Mouse (Mus musculus) layer of hippocampus, postnatal 10 days (tissue): ENCODE data around the gene Arhgap45. TPM values are rescaled to one million over a fixed set of nuclear protein-coding genes. Genes with fewer than 3 reads are reported as not detected.
"Not testable (repeated sequence)": the region's sequence is repeated elsewhere in the genome, so short reads cannot be mapped to it uniquely, and the experiment has no call there.

Source experiments
- DNase-seq, 2 experiments: peaks; one replicate each; pipeline ENCODE4 v3.0.0; 2021; ENCODE audit warnings: low spot score in 2 of 2
- total RNA-seq, 2 experiments: library from RNA; stranded (reverse); gene quantifications; 2 replicates each; pipeline ENCODE4 v1.2.3; 2021

Arhgap45 gene
- total RNA-seq, 2 experiments from 2014 or later = 3.3 to 3.8 TPM

DNA sequence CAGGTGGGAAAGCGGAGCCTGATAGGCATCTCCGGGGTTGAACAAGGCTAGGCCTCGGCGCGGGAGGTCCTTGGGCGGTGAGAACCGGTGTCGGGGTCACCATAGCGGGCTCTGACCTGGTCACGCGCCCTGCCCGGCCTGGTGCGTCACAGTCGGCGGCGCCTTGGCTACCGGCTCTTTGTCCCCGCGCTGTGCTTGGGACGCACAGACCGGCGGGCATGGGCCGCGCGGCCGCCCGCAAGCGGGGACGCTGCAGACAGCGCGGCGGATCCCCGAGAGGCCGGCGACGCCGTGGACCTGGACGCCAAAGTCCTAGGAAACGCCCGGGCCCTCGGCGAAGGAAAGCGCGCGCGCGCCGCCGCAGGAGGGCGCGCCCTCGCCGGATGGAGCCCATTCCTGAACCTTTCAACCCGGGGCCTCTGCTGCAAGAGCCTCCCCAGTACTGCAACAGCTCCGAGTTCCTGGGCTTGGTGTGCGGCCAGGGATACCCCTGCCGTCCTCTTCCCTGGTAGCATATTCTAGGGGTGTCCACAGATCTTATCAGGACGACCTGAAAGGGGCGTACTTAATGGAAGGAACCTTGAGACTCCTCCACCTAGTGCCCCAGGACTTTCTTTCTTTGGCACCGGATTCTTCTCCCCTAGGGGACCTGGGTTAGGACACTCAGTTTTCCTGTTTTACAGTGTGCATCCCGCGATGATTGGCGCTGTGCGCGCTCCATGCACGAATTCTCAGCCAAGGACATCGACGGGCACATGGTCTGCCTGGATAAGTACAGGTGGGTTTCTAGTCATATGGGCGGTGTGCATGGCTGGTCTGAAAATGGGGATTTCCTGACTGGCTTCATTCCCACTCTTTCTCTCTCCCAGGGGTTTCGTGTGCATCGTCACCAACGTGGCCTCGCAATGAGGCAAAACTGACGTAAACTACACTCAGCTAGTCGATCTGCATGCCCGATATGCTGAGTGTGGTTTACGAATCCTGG, 37.7 kb downstream of the Arhgap45 start:
- DNase-seq = peak; percentile 60 to 69

DNA sequence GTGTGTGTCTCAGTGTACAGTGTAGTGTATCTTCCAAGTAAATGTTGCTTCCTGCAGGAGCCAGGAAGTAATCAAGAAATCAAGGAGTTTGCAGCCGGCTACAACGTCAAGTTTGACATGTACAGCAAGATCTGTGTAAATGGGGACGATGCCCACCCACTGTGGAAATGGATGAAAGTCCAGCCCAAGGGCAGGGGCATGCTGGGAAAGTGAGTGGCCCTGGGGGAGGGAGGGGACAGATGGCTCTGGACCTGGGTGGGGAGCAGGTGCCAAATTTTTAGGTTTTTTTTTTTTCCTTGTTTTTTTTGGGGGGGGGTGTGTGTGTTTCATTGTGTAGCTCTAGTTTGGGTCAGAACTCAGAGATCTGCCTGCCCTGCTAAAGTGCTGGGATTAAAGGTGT, 38.5 kb downstream of the Arhgap45 start:
- not testable (repeated sequence) for DNase-seq

DNA sequence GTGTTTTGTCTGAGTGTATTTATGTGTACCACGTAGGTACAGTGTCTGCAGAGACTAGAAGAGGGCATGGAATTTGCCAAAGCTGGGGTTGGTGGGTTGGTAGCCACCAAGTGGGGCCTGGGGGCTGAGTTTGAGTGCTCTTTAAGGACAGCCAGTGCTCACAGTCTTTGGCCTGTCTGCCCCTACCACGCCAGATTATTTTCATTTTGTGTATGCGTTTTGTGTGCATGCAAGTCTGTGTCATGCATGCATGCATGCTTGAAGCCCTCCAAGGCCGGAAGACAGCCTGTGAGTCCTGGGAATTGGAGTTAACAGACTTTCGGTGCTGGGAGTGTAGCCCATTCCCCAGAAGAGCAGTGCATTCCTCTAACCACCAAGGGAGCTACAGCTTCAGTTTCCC, 38.9 kb downstream of the Arhgap45 start:
- no peak for DNase-seq

DNA sequence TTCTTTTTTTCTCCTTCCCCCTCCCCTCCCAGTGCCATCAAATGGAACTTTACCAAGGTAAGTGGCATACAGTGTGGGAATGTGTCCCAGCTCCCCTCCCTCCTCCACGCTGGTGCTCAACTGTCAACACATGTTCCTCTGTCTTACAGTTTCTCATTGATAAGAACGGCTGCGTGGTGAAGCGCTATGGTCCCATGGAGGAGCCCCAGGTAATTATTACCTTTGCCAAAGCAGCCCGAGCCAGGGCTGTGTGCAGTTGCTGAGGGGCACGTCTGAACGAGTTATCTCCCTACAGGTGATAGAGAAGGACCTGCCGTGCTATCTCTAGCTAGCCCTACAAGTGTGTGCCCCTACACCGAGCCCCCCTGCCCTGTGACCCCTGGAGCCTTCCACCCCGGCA, 39.4 kb downstream of the Arhgap45 start:
- no peak for DNase-seq

DNA sequence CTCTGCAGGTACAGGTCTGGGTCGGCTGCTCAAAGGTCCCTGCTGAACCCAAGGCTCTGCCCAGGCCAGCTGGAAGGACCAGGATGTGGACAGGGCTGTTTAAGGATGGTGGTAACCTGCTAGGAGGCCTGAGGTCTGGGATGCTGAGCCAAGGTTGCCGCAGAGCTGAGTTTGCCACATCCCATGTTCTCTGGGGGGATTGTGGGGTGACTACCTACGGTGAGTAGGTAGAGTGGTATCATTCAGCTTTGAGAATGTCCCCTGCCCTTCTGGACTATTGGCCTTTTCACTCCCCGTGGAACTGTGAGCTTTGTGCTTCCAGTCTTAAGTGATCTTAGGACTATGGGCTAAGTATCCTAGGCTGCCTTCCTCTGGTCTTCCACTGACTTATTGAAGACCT, 40.1 kb downstream of the Arhgap45 start:
- no peak for DNase-seq

DNA sequence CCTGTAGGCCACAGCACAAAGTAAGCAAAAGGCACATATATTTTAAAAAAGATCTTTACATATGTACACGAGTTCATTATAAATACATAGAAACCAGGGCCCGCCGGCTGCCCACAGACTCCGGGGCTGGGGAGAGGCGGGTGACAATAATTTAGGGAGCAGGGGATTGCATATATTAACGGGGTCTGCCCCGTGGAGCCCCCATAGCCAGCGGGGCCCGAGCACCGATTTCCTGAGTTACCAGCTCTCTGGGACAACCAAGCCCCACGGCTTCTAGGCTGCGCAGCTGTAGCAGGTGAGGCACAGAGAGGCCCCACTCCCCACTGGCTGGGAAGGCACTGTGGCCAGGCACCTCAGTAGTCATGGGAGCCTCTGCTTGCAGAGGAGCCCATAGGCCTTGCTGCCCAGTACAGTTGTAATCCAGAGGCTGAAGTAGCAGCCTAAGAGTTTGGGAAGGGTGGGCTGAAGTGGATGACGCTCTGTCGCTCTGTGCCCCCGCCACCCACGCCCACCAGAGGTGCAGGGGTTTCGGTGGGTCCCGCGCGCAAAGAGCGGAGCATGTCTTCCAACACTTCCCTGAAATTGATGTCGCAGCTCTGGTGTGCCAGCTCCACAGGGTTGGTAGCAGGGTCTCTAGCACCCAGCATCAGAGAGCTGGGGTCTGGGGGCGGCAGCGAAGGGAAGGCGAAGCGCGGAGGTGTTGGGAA, 40.7 kb downstream of the Arhgap45 start:
- DNase-seq = no peak

DNA sequence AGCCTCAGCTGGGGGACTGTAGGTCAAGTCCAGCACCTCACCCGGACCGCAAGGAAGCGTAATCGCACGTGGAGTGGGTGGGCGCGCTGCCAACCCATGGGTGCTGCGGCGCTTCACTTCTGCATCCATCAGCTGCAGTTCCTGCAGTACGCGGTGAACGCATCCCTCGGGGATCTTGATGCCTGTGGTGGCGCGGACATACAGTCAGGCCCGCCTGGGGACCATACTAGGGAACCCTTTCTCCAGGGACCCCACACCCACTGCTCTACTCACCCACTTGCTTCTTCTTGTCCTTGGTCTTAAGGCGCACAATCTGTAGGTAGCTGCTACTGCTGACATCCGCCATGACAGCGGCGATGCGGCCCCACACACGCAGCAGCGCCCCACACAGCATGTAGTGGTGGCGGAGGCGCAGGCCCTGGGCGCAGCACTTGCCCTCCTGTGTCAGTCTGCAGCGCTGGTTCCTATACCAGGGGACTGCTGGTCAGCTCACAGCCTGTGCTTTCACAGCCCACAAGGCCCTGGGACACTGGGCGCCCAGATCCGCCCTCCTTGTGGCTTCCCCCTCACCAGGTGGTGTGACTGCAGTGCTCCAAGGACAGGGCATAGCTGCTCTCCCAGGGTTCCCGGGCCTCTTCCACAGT, 41.4 kb downstream of the Arhgap45 start:
- DNase-seq = no peak

DNA sequence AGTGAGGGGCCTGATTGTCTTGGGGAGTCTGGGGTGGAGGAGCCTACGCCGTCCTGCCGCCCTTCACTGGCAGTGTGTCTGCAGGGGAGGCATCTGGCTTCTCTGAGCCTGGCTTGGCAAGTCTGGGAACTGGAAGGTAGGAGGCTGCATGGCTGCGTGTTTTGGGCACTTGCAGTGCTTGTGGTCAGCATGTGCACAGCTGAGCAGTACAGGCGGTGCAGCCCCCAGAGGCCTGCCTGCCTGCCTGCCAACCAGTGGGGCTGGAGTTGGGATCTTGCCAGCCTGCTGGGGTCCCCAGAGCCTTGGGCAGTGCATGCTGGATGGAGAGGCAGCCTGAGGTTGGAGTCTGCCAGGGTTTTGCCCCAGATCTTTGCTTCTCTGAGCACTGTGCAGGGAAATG, 46.7 kb downstream of the Arhgap45 start:
- peak; percentile 51 to 62 for DNase-seq

DNA sequence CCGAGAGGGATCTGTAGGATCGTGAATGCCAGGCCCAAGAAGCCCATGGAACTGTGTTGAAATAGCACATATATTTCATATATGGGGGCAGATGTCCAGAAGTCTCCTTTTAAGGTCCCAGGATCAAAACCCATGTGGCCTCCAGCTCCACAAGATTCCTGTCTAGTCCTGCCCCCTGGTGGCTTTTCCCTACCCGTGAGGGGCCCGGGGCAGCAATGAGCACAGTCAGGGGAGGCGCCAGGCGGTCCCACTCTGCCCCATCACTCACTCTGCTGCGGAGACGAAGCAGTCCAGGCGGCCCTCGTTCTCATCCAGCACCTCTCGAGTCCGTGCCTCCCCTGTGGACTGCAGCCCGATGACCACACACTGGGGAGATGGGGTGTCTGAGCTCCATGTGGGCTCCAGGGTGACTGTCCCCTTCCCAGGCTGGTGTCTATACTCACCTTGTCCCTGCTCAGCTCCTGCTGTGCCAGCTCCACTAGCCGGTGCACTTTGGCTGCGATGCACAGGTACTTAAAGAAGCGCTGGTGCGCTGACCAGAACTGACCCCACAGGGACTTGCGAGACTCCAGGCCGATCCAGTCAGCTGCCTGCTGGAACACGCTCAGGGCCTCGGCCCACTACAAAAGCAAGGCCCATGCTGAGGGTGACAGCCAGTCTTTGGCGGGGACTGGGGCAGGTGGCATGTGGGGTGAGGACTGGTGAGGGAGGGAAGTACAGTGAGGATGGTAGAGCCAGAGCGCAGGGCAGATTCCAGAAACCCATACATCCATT, 47.6 kb downstream of the Arhgap45 start:
- DNase-seq = no peak

DNA sequence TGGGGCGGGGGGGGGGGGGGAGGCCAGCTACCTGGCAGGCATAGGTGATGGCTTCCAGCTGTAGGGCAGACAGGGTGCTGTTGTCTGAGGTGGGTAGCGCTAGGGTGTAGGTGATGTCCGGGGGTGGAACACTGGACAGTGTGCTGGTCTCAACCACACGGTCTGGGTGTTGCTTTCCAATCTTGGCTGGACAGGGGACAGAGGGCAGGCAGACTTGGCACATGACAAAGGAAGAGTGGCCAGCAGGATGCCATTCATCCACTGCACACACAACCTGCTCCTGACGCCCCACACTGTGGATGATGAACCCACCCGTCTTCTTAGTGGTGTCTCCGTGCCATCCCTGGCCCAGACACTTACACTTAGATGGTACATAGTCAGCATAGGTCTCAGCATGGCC, 52.8 kb downstream of the Arhgap45 start:
- DNase-seq = no peak

DNA sequence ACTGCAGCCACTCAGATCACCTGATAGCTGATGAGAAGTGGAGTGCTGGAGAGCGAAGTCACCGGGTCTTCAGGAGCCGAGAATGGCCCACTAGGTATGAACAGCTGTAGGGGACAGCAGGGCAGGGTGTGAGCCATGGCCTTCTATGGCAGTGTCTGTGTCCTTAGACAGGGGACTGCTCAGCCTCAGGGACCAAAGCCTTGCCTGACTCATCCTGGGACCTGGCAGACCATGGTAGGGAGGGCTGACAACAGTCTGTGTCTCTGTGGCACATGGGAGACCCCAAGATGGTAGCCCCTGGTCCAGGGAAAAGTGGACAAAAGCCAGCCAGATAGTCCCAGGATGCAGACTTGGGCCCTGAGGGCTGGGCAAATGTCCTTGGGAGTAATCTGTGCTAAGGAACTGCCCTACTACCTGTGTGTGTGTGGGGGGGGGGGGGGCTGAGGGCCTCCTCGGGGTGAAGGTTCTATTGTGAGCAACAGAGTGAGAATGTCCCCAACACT, 53.5 kb downstream of the Arhgap45 start:
- no peak for DNase-seq

DNA sequence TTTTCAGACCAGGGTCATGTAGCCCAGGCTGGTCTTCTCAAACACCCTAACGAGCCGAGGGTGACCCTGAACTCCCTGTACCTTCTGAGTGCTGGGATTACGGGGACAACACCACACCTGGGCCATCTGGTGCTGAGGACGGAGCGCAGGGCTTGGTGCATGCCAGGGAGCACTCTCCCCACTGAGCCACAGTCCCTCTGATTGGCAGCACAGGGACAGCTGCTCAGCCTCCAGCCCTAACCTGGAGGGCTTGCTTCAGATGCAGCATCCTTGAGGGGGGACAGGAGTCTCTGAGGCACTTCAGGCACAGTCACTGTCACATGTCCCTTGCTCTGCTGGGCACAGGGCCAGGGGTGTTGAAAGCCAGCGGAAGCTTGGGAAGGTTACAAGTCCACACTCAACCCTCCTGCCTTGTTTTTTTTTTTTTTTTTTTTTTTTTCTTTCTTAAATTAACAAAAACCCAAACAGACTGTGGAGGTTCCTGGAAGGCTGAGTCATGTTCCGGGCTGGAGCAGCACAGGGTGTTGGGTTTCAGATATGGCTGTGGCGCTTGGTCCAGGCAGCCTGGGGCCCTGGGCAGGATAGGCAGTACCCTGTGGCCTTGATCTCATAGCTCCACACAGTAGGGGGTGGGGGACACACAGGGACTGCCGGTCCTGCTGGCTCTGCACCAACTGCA, 54.5 kb downstream of the Arhgap45 start:
- peak; percentile 55 to 74 for DNase-seq

DNA sequence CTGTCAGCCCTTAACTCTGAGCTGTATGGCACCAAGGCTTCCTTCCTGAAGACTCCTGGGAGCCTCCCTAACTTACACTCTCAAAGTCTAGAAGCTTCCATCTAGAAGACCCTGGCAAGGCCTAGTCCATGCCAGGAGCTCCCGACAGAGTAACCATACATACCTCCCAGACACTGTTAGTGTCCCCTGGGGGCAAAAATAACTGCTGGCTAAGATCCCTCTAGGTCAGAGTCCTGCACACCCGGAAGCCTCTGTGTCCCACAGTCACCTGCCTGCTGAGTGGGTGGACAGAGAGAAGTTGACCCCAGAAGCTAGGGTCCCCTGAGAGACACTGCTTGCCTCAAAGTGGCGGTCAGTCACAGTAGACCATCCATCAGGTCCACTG, 55.1 kb downstream of the Arhgap45 start:
- no peak for DNase-seq

DNA sequence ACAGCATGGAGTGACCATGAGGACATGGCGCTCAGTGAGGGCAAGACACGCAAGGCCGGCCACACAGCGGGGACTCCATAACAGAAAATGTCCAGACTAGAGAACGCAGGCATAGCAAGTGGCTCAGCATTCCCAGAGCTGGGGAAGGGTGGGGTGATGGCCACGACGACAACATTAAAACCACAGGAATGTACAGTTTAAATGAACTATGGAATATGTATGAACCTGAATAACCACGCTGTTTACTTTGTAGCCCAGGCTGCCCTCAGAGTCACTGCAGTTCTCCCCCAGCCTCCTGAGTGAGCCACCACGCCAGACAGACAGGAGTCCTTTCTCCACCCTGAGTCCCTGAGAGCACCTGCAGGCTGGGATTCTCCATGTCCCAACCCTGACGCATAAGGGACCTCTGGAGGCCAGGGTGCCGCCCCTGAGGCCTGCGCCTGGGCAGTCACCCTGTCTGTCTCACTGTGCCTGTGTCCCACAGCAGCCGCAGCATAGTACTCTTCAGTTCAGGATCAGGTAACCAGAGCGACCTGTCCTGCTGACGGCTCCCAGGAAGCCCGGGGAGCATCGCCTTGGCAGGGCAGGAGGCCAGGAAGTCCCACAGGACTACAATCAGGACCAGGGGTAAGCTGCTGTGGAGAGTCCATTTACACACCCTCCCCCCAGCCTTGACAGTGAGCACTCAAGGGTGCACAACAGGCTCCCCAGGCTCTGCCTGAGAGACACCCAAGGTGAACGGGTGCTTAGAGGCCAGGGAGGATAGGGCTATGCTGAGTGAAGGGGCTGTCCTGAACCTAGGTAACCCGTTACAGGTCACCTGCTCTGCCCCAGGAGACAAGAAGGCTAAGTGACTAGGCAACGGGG, 56.4 kb downstream of the Arhgap45 start:
- DNase-seq = no peak

DNA sequence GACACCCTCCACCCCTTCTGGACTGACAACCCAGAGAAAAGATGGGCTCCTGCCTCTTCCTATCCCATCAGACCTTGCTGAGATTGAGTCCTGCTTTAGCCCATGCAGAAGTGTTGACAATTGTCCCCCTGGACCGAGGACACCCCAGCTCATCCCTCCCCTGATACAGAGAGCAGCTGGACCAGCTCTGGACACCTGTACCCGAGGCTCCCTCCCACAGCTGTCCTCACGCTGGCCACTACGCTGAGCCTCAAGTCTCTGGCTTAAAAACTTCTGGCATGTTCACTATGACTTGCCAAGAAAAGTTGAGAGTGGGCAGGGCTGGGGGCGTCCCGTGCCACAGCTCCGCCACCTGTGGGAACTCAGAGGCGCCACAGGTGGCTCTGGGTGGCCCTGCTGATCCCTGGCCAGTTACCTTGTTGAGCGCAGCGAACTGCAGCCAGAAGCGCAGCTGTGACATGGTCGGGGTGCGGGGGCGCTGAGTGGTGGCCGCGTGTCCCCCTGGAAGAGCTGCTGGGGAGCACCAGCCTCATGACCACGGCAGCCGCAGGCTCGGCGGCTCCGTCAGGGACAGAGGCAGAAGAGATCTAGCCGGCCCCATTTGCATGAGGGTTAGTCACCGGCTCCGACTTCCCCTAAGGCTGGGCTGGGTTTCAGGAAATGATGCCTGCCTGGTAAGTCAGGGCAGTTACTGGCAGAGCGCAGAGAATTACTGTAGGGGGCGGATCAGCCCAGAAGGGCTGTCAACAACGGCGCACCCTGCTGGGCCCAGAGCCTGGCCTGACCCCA, 58.6 kb downstream of the Arhgap45 start:
- DNase-seq = peak; percentile 37 to 45

DNA sequence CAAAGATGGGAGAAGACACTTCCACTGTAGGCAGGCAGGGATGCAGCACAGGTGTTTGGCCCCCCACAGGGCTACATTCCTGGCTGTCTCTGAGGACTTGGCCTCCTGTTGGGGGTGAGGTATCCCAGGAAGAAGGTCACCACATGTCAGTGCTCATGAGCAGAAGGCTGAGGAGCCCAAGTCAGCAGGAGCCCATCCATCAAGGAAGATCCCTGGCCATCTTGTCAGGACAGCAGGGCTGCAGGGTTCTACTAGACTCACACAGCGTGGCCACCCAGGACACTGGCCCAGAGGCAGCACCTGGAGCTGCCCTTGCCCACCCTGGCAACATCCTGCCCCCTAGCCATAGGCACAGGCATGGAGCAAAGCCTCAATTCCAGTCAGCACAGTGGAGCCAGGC, 59.5 kb downstream of the Arhgap45 start:
- DNase-seq = no peak

DNA sequence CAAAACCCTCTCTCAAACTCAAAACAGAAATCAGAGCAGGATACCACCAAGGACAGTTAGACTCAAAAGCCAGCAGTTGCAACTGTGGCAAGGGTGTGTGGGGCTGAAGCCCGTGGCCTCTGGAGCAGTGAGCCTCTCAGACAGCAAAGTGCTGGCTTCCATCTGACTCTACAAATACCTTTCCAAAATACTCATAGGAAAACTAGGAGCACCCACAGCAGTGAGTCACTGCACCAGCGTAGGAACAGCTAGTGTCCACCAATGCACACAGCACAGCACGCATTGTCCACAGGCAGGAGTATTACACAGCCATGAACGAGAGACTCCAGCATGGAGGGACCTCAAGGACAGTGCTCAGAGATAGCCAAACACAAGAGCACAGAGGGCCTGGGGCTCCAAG, 59.9 kb downstream of the Arhgap45 start:
- DNase-seq = no peak

DNA sequence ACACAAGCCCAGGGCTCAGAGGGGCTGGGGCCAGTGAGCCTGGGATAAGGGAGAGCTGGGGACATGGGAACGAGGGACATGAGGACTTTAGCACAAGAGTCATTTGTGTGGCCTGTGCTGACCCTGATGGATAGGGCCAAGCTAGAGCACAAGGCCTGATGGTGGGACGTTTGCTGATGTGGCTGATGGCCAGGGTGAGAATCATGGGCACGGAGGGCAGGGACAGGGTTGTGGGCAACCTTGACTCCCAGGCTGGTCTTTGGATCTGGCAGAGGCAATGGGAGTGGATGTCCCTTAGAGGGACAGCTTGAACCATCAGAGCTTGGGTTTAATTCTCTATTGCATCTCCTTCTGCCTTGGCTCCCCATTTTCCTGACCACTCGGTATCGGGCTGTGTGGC, 60.9 kb downstream of the Arhgap45 start:
- DNase-seq = no peak

DNA sequence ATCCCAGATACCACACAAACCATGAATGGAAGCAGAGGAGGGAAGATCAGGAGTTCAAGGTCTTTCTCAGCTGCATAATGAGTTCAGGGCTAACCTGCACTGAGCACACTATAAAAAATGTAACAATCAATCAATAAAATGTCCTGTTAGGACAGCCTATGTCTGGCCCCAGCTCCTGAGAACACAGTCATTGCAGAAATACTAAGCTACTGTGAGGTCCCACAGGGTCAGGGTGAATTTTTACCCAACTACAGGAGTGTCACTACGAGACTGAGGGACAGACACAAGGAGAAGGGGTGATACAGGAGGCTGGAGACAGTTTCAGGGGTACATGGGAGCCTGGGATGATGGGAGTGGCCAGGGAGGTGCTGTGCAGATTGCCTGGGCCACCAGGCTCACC, 61.9 kb downstream of the Arhgap45 start:
- no peak for DNase-seq
